In the genomic region with DNA sequence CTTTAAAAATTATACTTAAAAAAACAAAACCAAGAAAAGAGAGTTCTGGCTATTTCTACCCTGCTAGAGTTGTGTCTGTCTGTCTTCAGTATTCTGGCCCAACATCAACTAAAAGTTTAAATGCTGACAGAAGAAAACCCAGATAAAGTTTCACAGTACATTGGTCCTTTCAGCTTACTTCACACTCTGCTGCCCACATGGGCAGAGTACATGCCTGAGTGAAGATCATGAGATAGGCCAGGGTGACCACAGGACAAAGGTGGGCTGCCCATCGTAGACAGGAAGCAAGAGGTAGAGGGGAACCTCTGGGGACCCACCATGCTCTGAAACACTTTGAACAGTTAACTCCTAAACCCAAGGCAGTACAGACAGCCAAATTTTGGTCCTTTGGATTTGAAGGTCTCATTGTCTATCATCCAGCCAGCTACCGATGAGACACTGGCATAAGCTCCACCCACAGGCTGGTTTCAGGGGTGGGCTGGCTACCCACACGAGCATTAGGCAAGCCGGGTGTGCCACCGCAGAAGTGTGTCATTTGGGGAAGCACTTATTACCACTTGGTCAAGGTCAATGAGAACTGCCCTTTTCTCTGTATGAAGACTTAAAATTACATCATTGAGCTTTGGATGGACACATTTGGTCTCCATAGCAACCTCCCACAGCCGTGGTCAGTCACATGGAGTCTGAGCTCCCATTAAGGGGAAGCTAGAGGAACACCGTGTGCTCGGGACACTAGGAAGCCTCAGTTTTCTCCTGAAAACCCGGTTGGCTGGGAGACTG, we compare ENCODE assay signal across 9 mouse cellular contexts. TPM values are rescaled to one million over a fixed set of nuclear protein-coding genes. Genes with fewer than 3 reads are reported as not detected.
DNase-seq lines count a peak whose midpoint lies in the region; ATAC-seq and TF ChIP-seq lines count a peak whose summit lies in the region.
"Had no signal": no experiment of that assay in that cellular context is flagged by ENCODE, and none has a peak within 500 bp of the region (broad histone marks: within the 10 kb centered on the region; RNA-seq: fewer than 3 reads in every experiment).

No protein-coding gene starts in this region.

- H3K4me2 ChIP-seq in embryonic facial prominence, embryonic 15.5 days (replicated peaks): no peak overlapping the region
- H3K4me2 ChIP-seq in midbrain, embryonic 16.5 days (ENCODE audit: low read length): no peak overlapping the region

- no peak overlapping the region for H3K4me3 ChIP-seq in kidney, adult 2 months (ENCODE audit: insufficient read depth, low read depth, low read length)
- no peak overlapping the region for H3K4me3 ChIP-seq in embryonic facial prominence, embryonic 15.5 days (replicated peaks)
- H3K4me3 ChIP-seq in midbrain, embryonic 16.5 days (ENCODE audit: low read depth, low read length): no peak overlapping the region
- H3K4me3 ChIP-seq: myocyte had no signal

- TF ChIP-seq POLR2A in kidney, adult 2 months (IDR thresholded peaks at IDR 0.05; ENCODE audit: low read depth, low read length): no peak

- no peak for ATAC-seq in embryonic facial prominence, embryonic 15.5 days (ENCODE audit: insufficient number of reproducible peaks, low FRiP score, low TSS enrichment, low read depth)
- ATAC-seq in midbrain, embryonic 16.5 days: no peak
- no peak for ATAC-seq in megakaryocyte-erythroid progenitor cell, adult 5-6 weeks (replicated peaks; ENCODE audit: low FRiP score, low TSS enrichment, poor library complexity, severe bottlenecking)

- peak overlapping the region; percentile 77 for H3K27ac ChIP-seq in kidney, adult 2 months (ENCODE audit: insufficient read depth, low read depth, low read length)
- peak overlapping the region; percentile 53; the same call in 1 of the 2 replicates for H3K27ac ChIP-seq in embryonic facial prominence, embryonic 15.5 days (replicated peaks)
- peak overlapping the region; percentile 64 for H3K27ac ChIP-seq in midbrain, embryonic 16.5 days (ENCODE audit: low read length)

- peak; percentile 84 for DNase-seq in kidney, adult 2 months
- DNase-seq in kidney, adult 18-20 months: no peak
- peak; percentile 60 for DNase-seq in induced T-regulatory cell, adult 2 months (ENCODE audit: low read depth)
- no peak for DNase-seq in urinary bladder, adult 18-20 months (ENCODE audit: low spot score in 2 of 2)
- no peak for DNase-seq in layer of hippocampus, postnatal 25 days (ENCODE audit: extremely low spot score in 1 of 2, low spot score in 1 of 2)

- H3K27me3 ChIP-seq in kidney, adult 2 months (replicated peaks; ENCODE audit: control insufficient read depth, insufficient read depth, low read length): no peaks in the 10 kb centered on the region
- no peaks in the 10 kb centered on the region for H3K27me3 ChIP-seq in embryonic facial prominence, embryonic 15.5 days
- peaks cover 3% of the 10 kb centered on the region for H3K27me3 ChIP-seq in midbrain, embryonic 16.5 days (ENCODE audit: control insufficient read depth, insufficient read depth, low read depth, low read length)

- H3K36me3 ChIP-seq in kidney, adult 2 months (ENCODE audit: control insufficient read depth, insufficient read depth, low read length): peaks cover 11% of the 10 kb centered on the region
- H3K36me3 ChIP-seq in embryonic facial prominence, embryonic 15.5 days: peaks cover 9% of the 10 kb centered on the region; the same call in 1 of the 2 replicates
- H3K36me3 ChIP-seq in midbrain, embryonic 16.5 days (ENCODE audit: control insufficient read depth, insufficient read depth, low read length): no peaks in the 10 kb centered on the region

- H3K9ac ChIP-seq in embryonic facial prominence, embryonic 15.5 days: no peak overlapping the region
- no peak overlapping the region for H3K9ac ChIP-seq in midbrain, embryonic 16.5 days (ENCODE audit: low read depth, low read length)

- WGBS in kidney, adult 2 months: 32% methylated on average over 9 of the region's 9 CpGs
- WGBS in embryonic facial prominence, embryonic 15.5 days: 72% methylated on average over 9 of the region's 9 CpGs
- 60% methylated on average over 9 of the region's 9 CpGs for WGBS in midbrain, embryonic 16.5 days

- no peaks in the 10 kb centered on the region for H3K9me3 ChIP-seq in embryonic facial prominence, embryonic 15.5 days (replicated peaks)
- no peaks in the 10 kb centered on the region for H3K9me3 ChIP-seq in midbrain, embryonic 16.5 days (replicated peaks; ENCODE audit: control insufficient read depth, low read length, poor library complexity, severe bottlenecking)

- peaks cover 50% of the 10 kb centered on the region for H3K4me1 ChIP-seq in kidney, adult 2 months (ENCODE audit: control insufficient read depth, insufficient read depth, low read length)
- peaks cover 63% of the 10 kb centered on the region for H3K4me1 ChIP-seq in embryonic facial prominence, embryonic 15.5 days
- H3K4me1 ChIP-seq in midbrain, embryonic 16.5 days (ENCODE audit: control insufficient read depth, insufficient read depth, low read length): peaks cover 33% of the 10 kb centered on the region

- TF ChIP-seq CTCF in kidney, adult 2 months (conservative IDR thresholded peaks at IDR 0.05; ENCODE audit: insufficient read depth, insufficient read length, low read depth, low read length): no peak

RNA-seq across cellular contexts. Expression of a gene that starts 35.9 kb away (rescaled TPM):
- 129 and 152 TPM in 2 replicates for polyA plus RNA-seq in kidney, adult 2 months (2012; rRNA removed)
- polyA plus RNA-seq in embryonic facial prominence, embryonic 15.5 days (2015; fragmentation: Nextera tagmentation; extraction: Ambion mirVana): 80.3 and 96.0 TPM in 2 replicates
- polyA plus RNA-seq in midbrain, embryonic 16.5 days (2015; fragmentation: Nextera tagmentation; extraction: Ambion mirVana): 31.9 and 36.8 TPM in 2 replicates
- 82.2 and 85.0 TPM in 2 replicates for total RNA-seq in megakaryocyte-erythroid progenitor cell, adult 5-6 weeks (2014; fragmentation: Nextera tagmentation)
- 161 and 203 TPM in 2 replicates for total RNA-seq in megakaryocyte-erythroid progenitor cell, adult 5-6 weeks (2017)
- 10 to 100 TPM; 48.4 to 48.7 TPM for total RNA-seq in layer of hippocampus, postnatal 25 days (2021)

Comparison
In these comparisons a context has a peak if more than half of its experiments do, and no peak if none do; other contexts are left out.
1. DNase-seq: peak in kidney, adult 2 months (single experiment) and induced T-regulatory cell, adult 2 months (single experiment); none in kidney, adult 18-20 months (single experiment), urinary bladder, adult 18-20 months (0 of 2) and layer of hippocampus, postnatal 25 days (0 of 2).
2. Peak in every context shown above with its lines, with median percentiles within 50 percentile points of each other: H3K27ac ChIP-seq.